Mouse (Mus musculus) lung, postnatal 14 days (tissue): ENCODE measurements around the gene AL732309.1.

Experiments
- DNase-seq: peaks from one replicate; pipeline ENCODE4 v3.0.0; 2021

AL732309.1 gene

GRCm38 (mm10) chr2:25237522-25237921 lies 9.1 kb downstream of the AL732309.1 start:
- peak; percentile 69 for DNase-seq

- no peak for DNase-seq
Observed at GRCm38 (mm10) chr2:25236614-25237013, 10.0 kb downstream of the AL732309.1 start, which contains the start of gene Rnf224. TSS of gene Rnf224 (minus strand) at chr2:25236787.

- no peak for DNase-seq
Observed at GRCm38 (mm10) chr2:25234551-25235220, 12.0 kb downstream of the AL732309.1 start.

GRCm38 (mm10) chr2:25234050-25234449 lies 12.6 kb downstream of the AL732309.1 start, which contains the start of gene Slc34a3:
TSS of gene Slc34a3 (minus strand) at chr2:25234364.
- no peak for DNase-seq

GRCm38 (mm10) chr2:25233421-25233820 lies 13.2 kb downstream of the AL732309.1 start:
- no peak for DNase-seq

- no peak for DNase-seq
Observed at GRCm38 (mm10) chr2:25231038-25231437, 15.6 kb downstream of the AL732309.1 start.

- no peak for DNase-seq
Observed at GRCm38 (mm10) chr2:25230581-25230980, 16.1 kb downstream of the AL732309.1 start.

GRCm38 (mm10) chr2:25229582-25229981 lies 17.1 kb downstream of the AL732309.1 start:
- DNase-seq = no peak

GRCm38 (mm10) chr2:25228995-25229530 lies 17.6 kb downstream of the AL732309.1 start:
- no peak for DNase-seq

GRCm38 (mm10) chr2:25228431-25228889 lies 18.2 kb downstream of the AL732309.1 start:
- DNase-seq = peak; percentile 91

- no peak for DNase-seq
Observed at GRCm38 (mm10) chr2:25227406-25227805, 19.3 kb downstream of the AL732309.1 start.

GRCm38 (mm10) chr2:25226864-25227263 lies 19.8 kb downstream of the AL732309.1 start:
- no peak for DNase-seq

- no peak for DNase-seq
Observed at GRCm38 (mm10) chr2:25225811-25226379, 20.8 kb downstream of the AL732309.1 start.

- DNase-seq = peak; percentile 96
Observed at GRCm38 (mm10) chr2:25224766-25225752, 21.6 kb downstream of the AL732309.1 start.

- no peak for DNase-seq
Observed at GRCm38 (mm10) chr2:25224492-25224765, 22.2 kb downstream of the AL732309.1 start, which contains the start of gene Tubb4b. TSS of gene Tubb4b (minus strand) at chr2:25224702.

GRCm38 (mm10) chr2:25223681-25224491 lies 22.8 kb downstream of the AL732309.1 start:
- peak; percentile 87 for DNase-seq

GRCm38 (mm10) chr2:25221331-25221772 lies 25.3 kb downstream of the AL732309.1 start:
- no peak for DNase-seq

GRCm38 (mm10) chr2:25218445-25218844 lies 28.2 kb downstream of the AL732309.1 start, which contains the start of gene Fam166a:
TSS of gene Fam166a (plus strand) at chr2:25218745.
- DNase-seq = no peak

- DNase-seq = no peak
Observed at GRCm38 (mm10) chr2:25217666-25218065, 29.0 kb downstream of the AL732309.1 start.

GRCm38 (mm10) chr2:25214444-25214843 lies 32.2 kb downstream of the AL732309.1 start, which contains the start of gene Stpg3:
TSS of gene Stpg3 (minus strand) at chr2:25214637.
- no peak for DNase-seq

- no peak for DNase-seq
Observed at GRCm38 (mm10) chr2:25213266-25213865, 33.3 kb downstream of the AL732309.1 start.
